Mouse (Mus musculus) myocyte (in vitro differentiated cells): ENCODE results near the gene Zcchc7. TPM values are rescaled to one million over a fixed set of nuclear protein-coding genes. Genes with fewer than 3 reads are reported as not detected.

Source experiments
- H3K27me3 ChIP-seq: one replicate; pipeline ENCODE4 v1.6.1; 2011; ENCODE audit not compliant: control insufficient read depth, insufficient read depth, insufficient read length
- H3K36me3 ChIP-seq: one replicate; pipeline ENCODE4 v1.6.1; 2011; ENCODE audit not compliant: control insufficient read depth, insufficient read depth
- H3K4me2 ChIP-seq: one replicate; pipeline ENCODE4 v1.6.1; 2011; ENCODE audit warnings: low read depth, control low read depth
- H3K4me3 ChIP-seq: one replicate; pipeline ENCODE4 v1.5.1; 2011; ENCODE audit warnings: mild to moderate bottlenecking, control low read depth, moderate library complexity
- H3K79me2 ChIP-seq: one replicate; pipeline ENCODE4 v1.6.1; 2011; ENCODE audit not compliant: control insufficient read depth, insufficient read depth
- H3ac ChIP-seq: one replicate; pipeline ENCODE4 v1.6.1; 2011; ENCODE audit not compliant: control insufficient read depth, insufficient read length
- CEBPB ChIP-seq: IDR thresholded peaks from 2 replicates; pipeline ENCODE4 v1.6.1; 2011; ENCODE audit warnings: mild to moderate bottlenecking, moderate library complexity; ENCODE audit not compliant: poor library complexity, insufficient read depth, severe bottlenecking
- E2F4 ChIP-seq: IDR thresholded peaks from one replicate; pipeline ENCODE4 v1.6.1; 2011; ENCODE audit warnings: mild to moderate bottlenecking, control low read depth, moderate library complexity; ENCODE audit not compliant: insufficient read depth
- MAX ChIP-seq: IDR thresholded peaks from one replicate; pipeline ENCODE4 v1.6.1; 2011; ENCODE audit warnings: low read depth, mild to moderate bottlenecking, control low read depth
- MYOD1 ChIP-seq, 3 experiments: IDR thresholded peaks; one replicate each; pipeline ENCODE4 v1.6.1; 2011; ENCODE audit warnings: control low read depth in 2 of 3, low read depth in 2 of 3, mild to moderate bottlenecking in 2 of 3, moderate library complexity in 1 of 3; ENCODE audit not compliant: insufficient read length in 2 of 3, control insufficient read depth in 1 of 3
- MYOG ChIP-seq, 3 experiments: IDR thresholded peaks; one replicate each; pipeline ENCODE4 v1.6.1; 2011; ENCODE audit warnings: control low read depth in 2 of 3, low read depth in 2 of 3, mild to moderate bottlenecking in 2 of 3; ENCODE audit not compliant: insufficient read length in 2 of 3, control insufficient read depth in 1 of 3, insufficient read depth in 1 of 3
- POLR2A ChIP-seq: IDR thresholded peaks from one replicate; pipeline ENCODE4 v1.6.1; 2011; ENCODE audit warnings: low read depth, mild to moderate bottlenecking, control low read depth, moderate library complexity; ENCODE audit not compliant: insufficient read length
- POLR2AphosphoS2 ChIP-seq: IDR thresholded peaks from one replicate; pipeline ENCODE4 v1.6.1; 2011; ENCODE audit warnings: low read depth, control low read depth; ENCODE audit not compliant: insufficient read length
- REST ChIP-seq: IDR thresholded peaks from one replicate; pipeline ENCODE4 v1.6.1; 2011; ENCODE audit warnings: mild to moderate bottlenecking, control low read depth, moderate library complexity; ENCODE audit not compliant: insufficient read depth, insufficient read length
- SRF ChIP-seq: IDR thresholded peaks from one replicate; pipeline ENCODE4 v1.6.1; 2011; ENCODE audit warnings: low read depth; ENCODE audit not compliant: control insufficient read depth, insufficient read length
- TCF12 ChIP-seq: IDR thresholded peaks from one replicate; pipeline ENCODE4 v1.6.1; 2011; ENCODE audit warnings: mild to moderate bottlenecking, control low read depth; ENCODE audit not compliant: poor library complexity, insufficient read depth, severe bottlenecking
- TCF3 ChIP-seq: IDR thresholded peaks from one replicate; pipeline ENCODE4 v1.6.1; 2011; ENCODE audit warnings: low read depth, control low read depth; ENCODE audit not compliant: insufficient read length
- USF1 ChIP-seq: IDR thresholded peaks from one replicate; pipeline ENCODE4 v1.6.1; 2011; ENCODE audit warnings: low read depth, mild to moderate bottlenecking, control low read depth, moderate library complexity
- polyA plus RNA-seq: library from polyadenylated mRNA; unstranded; fragments of >200 nt; fragmentation: generic; extraction: Trizol; gene quantifications from one replicate; pipeline ENCODE4 v1.2.1, GENCODE M21; 2012; ENCODE audit warnings: missing spikeins

Zcchc7 gene
- polyA plus RNA-seq, 1 experiment = 6.9 TPM

GRCm38 (mm10) chr4:44927934-44928333 is 172.3 kb downstream of the Zcchc7 start:
- Histone ChIP-seq H3ac (no peak overlapping the region), H3K36me3 (peaks cover 47% of the 10 kb centered on the region), H3K4me3 (no peak overlapping the region), H3K27me3 (no peaks in the 10 kb centered on the region), H3K79me2 (no peaks in the 10 kb centered on the region), H3K4me2 (no peak overlapping the region)
- TF ChIP-seq POLR2AphosphoS2 (no peak), USF1 (no peak), TCF3 (no peak), MYOG (IDR thresholded peaks at IDR 0.05; ENCODE audit: control insufficient read depth in 1 of 3, insufficient read depth in 1 of 3, insufficient read length in 2 of 3, low read depth in 2 of 3) (no peak), MAX (no peak), CEBPB (no peak), E2F4 (no peak), MYOD1 (IDR thresholded peaks at IDR 0.05; ENCODE audit: control insufficient read depth in 1 of 3, insufficient read length in 2 of 3, low read depth in 2 of 3) (no peak)

GRCm38 (mm10) chr4:44928790-44929189 is 173.1 kb downstream of the Zcchc7 start:
- Histone ChIP-seq H3K79me2 (no peaks in the 10 kb centered on the region), H3K4me3 (no peak overlapping the region), H3K36me3 (peaks cover 49% of the 10 kb centered on the region), H3K4me2 (no peak overlapping the region), H3ac (no peak overlapping the region), H3K27me3 (no peaks in the 10 kb centered on the region)
- no peak for TF ChIP-seq CEBPB
- TF ChIP-seq TCF12 = no peak
- TF ChIP-seq REST = no peak
- no peak for TF ChIP-seq SRF
- no peak for TF ChIP-seq TCF3
- no peak for TF ChIP-seq USF1
- no peak for TF ChIP-seq POLR2A
- TF ChIP-seq E2F4 = no peak
- no peak for TF ChIP-seq MYOG (IDR thresholded peaks at IDR 0.05; ENCODE audit: control insufficient read depth in 1 of 3, insufficient read depth in 1 of 3, insufficient read length in 2 of 3, low read depth in 2 of 3)
- no peak for TF ChIP-seq MYOD1 (IDR thresholded peaks at IDR 0.05; ENCODE audit: control insufficient read depth in 1 of 3, insufficient read length in 2 of 3, low read depth in 2 of 3)
- TF ChIP-seq POLR2AphosphoS2 = no peak
- TF ChIP-seq MAX = no peak

GRCm38 (mm10) chr4:44930406-44930805 is 174.7 kb downstream of the Zcchc7 start:
- Histone ChIP-seq H3K36me3 (peaks cover 51% of the 10 kb centered on the region), H3K27me3 (no peaks in the 10 kb centered on the region), H3K79me2 (no peaks in the 10 kb centered on the region), H3K4me3 (no peak overlapping the region), H3K4me2 (no peak overlapping the region), H3ac (no peak overlapping the region)
- TF ChIP-seq USF1 (no peak), SRF (no peak), POLR2AphosphoS2 (no peak), E2F4 (no peak), TCF12 (no peak), REST (no peak), POLR2A (no peak)

- TF ChIP-seq TCF12 (no peak), MAX (no peak), SRF (no peak), MYOD1 (IDR thresholded peaks at IDR 0.05; ENCODE audit: control insufficient read depth in 1 of 3, insufficient read length in 2 of 3, low read depth in 2 of 3) (no peak)
- no peak overlapping the region for H3K4me2 ChIP-seq
- no peaks in the 10 kb centered on the region for H3K27me3 ChIP-seq
- no peaks in the 10 kb centered on the region for H3K79me2 ChIP-seq
- H3K4me3 ChIP-seq = no peak overlapping the region
- no peak overlapping the region for H3ac ChIP-seq
- H3K36me3 ChIP-seq = peaks cover 39% of the 10 kb centered on the region
Observed at GRCm38 (mm10) chr4:44931732-44932131, 176.1 kb downstream of the Zcchc7 start.

- H3K4me2 ChIP-seq = no peak overlapping the region
- H3K36me3 ChIP-seq = peaks cover 3% of the 10 kb centered on the region
- no peaks in the 10 kb centered on the region for H3K79me2 ChIP-seq
- no peak overlapping the region for H3ac ChIP-seq
- H3K27me3 ChIP-seq = peaks cover 7% of the 10 kb centered on the region
- H3K4me3 ChIP-seq = no peak overlapping the region
- TF ChIP-seq REST = no peak
- TF ChIP-seq E2F4 = no peak
- no peak for TF ChIP-seq TCF12
Observed at GRCm38 (mm10) chr4:44938359-44939340, 183.0 kb downstream of the Zcchc7 start.
